Comparison of ENCODE assay signal across 22 mouse cellular contexts in the genomic region with DNA sequence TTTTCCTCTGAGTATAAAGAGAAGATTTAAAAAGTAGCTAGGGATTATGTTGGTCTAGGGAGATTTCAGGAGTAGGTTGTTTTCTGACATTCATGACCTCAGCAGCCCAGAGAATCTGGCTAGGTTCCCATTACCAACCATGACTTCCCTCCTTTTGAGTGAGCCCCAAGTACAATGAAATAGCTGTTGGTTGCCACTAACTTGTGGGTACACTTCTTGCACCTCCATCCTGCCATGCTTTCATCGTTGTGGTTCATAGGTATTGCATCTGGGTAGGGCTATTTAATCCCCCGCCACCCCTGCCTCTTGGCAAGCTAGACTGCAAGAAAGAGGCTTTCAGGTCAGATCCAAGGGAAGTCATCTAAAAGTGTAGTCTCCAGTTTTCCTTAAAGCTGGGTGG.
"Had no signal": no experiment of that assay in that cellular context is flagged by ENCODE, and none has a peak within 500 bp of the region (broad histone marks: within the 10 kb centered on the region; RNA-seq: fewer than 3 reads in every experiment).

No protein-coding gene starts in this region.

- H3K4me2 ChIP-seq: kidney, embryonic 15.5 days; liver, embryonic 13.5 days; midbrain, embryonic 13.5 days; neural tube, embryonic 13.5 days had no signal

- ATAC-seq: midbrain, embryonic 13.5 days; midbrain, embryonic 16.5 days had no signal

- H3K4me3 ChIP-seq: kidney, embryonic 15.5 days; left cerebral cortex, adult 2 months; liver, embryonic 13.5 days; megakaryocyte, embryonic 14.5 days; midbrain, embryonic 10.5 days; midbrain, embryonic 13.5 days; myocyte; neural tube, embryonic 13.5 days had no signal

- H3K9me3 ChIP-seq: kidney, embryonic 15.5 days; liver, embryonic 13.5 days; midbrain, embryonic 10.5 days; midbrain, embryonic 13.5 days; neural tube, embryonic 13.5 days had no signal

- DNase-seq: kidney, adult 8-10 months; kidney, postnatal 10 days; kidney, postnatal 36 days; layer of hippocampus, adult 9-11 months; layer of hippocampus, postnatal 36 days; liver, embryonic 13.5 days; lung, adult 2 months; lung, postnatal 14 days; lung, postnatal 4 days; retina, postnatal 1 day; right cerebral cortex, postnatal 25 days; spleen, adult 18-20 months; thymus, adult 18-20 months; thymus, postnatal 36 days had no signal

- H3K36me3 ChIP-seq: kidney, embryonic 15.5 days; liver, embryonic 13.5 days; midbrain, embryonic 10.5 days; midbrain, embryonic 13.5 days; neural tube, embryonic 13.5 days had no signal

- H3K9ac ChIP-seq: kidney, embryonic 15.5 days; liver, embryonic 13.5 days; midbrain, embryonic 13.5 days; neural tube, embryonic 13.5 days had no signal

- H3K27ac ChIP-seq: kidney, embryonic 15.5 days; left cerebral cortex, adult 2 months; liver, embryonic 13.5 days; midbrain, embryonic 10.5 days had no signal

- H3K4me1 ChIP-seq: kidney, embryonic 15.5 days; liver, embryonic 13.5 days; megakaryocyte, embryonic 14.5 days had no signal

- H3K27me3 ChIP-seq: kidney, embryonic 15.5 days; liver, embryonic 13.5 days; megakaryocyte, embryonic 14.5 days; midbrain, embryonic 13.5 days; neural tube, embryonic 13.5 days had no signal
